Mouse (Mus musculus): ENCODE measurements around the gene Trmt112. TPM values are rescaled to one million over a fixed set of nuclear protein-coding genes. Genes with fewer than 3 reads are reported as not detected.
"Not testable (repeated sequence)": the region's sequence is repeated elsewhere in the genome, so short reads cannot be mapped to it uniquely, and the experiment has no call there.

Gene Trmt112
- polyA plus RNA-seq, 1 experiment: 74.9 TPM

DNA sequence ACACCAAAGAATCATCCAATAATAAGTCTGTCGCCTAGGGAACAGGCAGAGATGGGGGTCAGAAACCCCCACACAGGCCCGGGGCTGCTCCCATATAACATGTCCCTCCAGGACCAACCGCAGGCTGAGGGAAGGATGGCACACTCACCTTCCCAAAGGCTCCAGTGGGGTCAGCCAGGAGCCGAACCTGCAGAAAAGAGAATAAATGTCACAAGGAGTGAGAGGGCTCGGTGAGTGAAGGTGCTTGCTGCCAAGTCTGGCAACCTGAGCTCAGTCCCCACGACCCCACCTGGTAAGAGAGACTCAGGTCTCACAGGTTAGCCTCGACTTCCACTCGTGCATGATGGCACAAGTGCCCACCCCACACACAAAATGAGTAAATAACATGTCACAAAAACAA is 2.4 kb upstream of the Trmt112 start:
- TF ChIP-seq CTCF (IDR thresholded peaks at IDR 0.05; ENCODE audit: borderline replicate concordance, insufficient read depth, low read length) (no peak), POLR2A (IDR thresholded peaks at IDR 0.05; ENCODE audit: low read depth, low read length) (no peak)
- Histone ChIP-seq H3K4me1 (ENCODE audit: control insufficient read depth, insufficient read depth, low read length) (no peaks in the 10 kb centered on the region; the same call in 1 of the 2 replicates), H3K4me3 (ENCODE audit: insufficient read depth, low read length) (no peak overlapping the region), H3K27ac (ENCODE audit: insufficient read depth, low read length) (no peak overlapping the region)

DNA sequence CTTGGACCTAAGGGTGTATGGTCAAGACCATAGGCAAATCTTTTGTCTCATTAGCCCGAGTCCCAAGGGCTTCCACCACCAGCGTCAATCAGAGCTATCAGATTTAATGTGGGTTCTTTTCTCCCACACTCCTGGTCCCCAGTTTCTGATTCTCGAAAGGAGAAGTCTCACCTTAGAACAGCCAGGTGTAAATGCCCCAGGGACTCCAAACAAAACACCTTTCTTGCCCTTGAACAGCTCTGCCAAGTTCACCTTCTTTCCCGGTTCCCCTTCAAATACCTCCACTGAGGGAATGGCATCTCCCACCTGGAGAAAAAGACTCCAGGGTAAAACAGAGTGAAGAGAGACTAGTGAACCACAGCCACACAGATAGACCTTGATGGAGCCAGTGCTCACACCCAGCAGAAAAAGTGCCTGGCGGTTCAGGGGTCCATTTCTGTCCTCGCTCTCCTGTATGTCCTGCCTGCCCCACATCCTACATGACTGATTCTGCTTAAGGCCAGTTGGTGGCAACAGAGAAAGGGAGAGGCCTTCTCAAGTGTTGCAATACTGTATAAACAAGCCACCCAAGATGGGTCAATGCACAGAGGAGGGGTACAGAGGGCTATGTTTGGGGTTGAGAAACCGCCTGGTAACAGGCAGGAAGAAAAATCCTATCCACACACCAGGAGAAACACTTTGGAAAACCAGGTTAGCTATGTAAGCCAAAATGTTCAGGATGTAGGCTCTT is 1.5 kb upstream of the Trmt112 start:
- peak overlapping the region; percentile 73; the same call in 1 of the 2 replicates for H3K27ac ChIP-seq (ENCODE audit: insufficient read depth, low read length)
- no peaks in the 10 kb centered on the region; the same call in 1 of the 2 replicates for H3K4me1 ChIP-seq (ENCODE audit: control insufficient read depth, insufficient read depth, low read length)
- TF ChIP-seq POLR2A (IDR thresholded peaks at IDR 0.05; ENCODE audit: low read depth, low read length): no peak
- TF ChIP-seq CTCF (IDR thresholded peaks at IDR 0.05; ENCODE audit: borderline replicate concordance, insufficient read depth, low read length): no peak
- H3K4me3 ChIP-seq (ENCODE audit: insufficient read depth, low read length): peak overlapping the region; percentile 67

DNA sequence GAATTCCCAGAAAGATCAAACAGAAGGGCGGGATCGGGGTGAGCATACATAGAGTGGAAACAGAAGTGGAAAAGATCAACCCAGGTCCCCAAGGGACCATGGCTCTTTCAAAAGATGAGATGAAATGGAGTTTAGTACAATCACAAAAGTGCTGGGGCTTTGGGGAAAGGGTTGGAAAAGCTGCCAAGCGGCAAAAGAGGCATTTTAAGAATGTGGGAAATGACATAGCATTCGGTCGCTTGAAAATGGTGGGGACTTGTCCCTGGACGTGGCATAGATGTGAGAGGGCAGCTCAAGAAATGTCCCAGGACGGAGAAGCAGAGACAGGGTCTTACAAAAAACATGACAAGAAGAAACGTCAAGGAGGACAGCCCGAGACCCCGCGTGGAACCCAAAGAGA is 477 bp upstream of the Trmt112 start:
- H3K4me1 ChIP-seq (ENCODE audit: control insufficient read depth, insufficient read depth, low read length): no peaks in the 10 kb centered on the region; the same call in 1 of the 2 replicates
- TF ChIP-seq POLR2A (IDR thresholded peaks at IDR 0.05; ENCODE audit: low read depth, low read length) (no peak), CTCF (IDR thresholded peaks at IDR 0.05; ENCODE audit: borderline replicate concordance, insufficient read depth, low read length) (no peak)
- H3K27ac ChIP-seq (ENCODE audit: insufficient read depth, low read length): peak overlapping the region; percentile 73
- H3K4me3 ChIP-seq (ENCODE audit: insufficient read depth, low read length): peak overlapping the region; percentile 67

DNA sequence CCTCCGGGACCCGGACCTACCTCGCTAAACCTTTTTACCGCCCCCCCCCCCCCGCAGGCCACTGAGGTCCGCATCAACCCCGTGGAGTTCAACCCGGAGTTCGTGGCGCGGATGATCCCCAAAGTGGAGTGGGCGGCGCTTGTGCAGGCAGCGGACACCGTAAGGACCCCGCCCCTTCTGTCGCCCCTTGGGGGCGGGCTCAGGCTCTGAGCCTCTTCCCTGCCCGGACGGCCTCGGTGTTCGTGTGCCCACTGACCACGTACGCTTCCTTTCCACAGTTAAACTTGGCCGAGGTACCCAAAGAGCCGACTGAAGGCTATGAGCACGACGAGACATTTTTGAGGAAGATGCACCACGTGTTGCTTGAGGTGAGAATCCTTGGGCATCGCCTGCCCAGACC is 808 bp downstream of the Trmt112 start:
- Histone ChIP-seq H3K27ac (ENCODE audit: insufficient read depth, low read length) (peak overlapping the region; percentile 96), H3K4me3 (ENCODE audit: insufficient read depth, low read length) (peak overlapping the region; percentile 67)
- H3K4me1 ChIP-seq (ENCODE audit: control insufficient read depth, insufficient read depth, low read length): not testable (repeated sequence)
- peak; percentile 45; the same call in 1 of the 2 replicates for TF ChIP-seq POLR2A (IDR thresholded peaks at IDR 0.05; ENCODE audit: low read depth, low read length)

DNA sequence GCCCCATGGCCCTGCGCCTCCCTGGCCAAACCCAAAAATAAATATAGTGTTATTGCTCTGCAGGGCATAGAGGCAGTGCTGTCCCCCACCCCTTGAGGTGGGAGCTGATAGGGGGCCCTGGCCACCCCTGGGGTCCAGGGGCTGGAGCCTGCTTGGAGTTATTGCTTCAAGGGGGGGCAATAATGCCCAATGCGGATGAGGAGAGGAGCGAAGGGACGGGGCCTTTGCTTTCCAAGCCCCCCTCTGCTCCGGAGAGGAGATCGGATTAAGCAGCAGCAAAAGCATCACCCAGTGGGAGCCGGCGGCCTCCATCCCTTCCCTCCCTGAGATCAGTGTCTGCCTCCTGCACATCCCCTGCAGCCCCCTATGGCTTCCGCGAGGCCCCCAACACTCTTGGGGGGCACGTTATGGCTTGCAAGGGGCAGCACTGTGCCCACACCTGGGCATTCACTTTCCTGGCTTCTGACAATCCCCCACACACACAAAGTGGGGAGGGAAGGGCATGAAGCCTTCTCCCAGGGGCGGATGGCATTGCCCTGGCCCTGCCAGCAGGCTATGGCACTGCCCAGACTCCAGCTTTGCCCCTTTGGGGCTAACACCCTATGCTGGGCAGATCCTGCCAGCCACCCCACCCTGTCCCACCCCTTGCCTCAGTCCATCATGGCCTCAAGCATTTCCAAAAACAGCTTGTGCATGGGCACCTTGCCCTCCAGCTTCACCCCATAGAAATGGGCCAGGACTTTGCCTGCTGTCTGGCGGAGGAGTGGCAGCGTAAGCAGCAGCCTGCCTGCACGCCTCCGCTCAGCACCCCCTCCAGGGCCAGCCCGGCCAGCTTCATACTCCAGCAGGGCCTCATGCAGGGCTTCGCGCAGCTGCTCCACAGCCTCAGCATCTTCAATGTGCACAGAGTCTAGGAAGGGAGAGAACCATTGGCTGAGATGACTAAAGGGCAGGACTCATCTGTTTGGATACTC is 1.9 kb downstream of the Trmt112 start:
- no peak overlapping the region for H3K27ac ChIP-seq (ENCODE audit: insufficient read depth, low read length)
- no peaks in the 10 kb centered on the region; the same call in 1 of the 2 replicates for H3K4me1 ChIP-seq (ENCODE audit: control insufficient read depth, insufficient read depth, low read length)
- TF ChIP-seq CTCF (IDR thresholded peaks at IDR 0.05; ENCODE audit: borderline replicate concordance, insufficient read depth, low read length) (no peak), POLR2A (IDR thresholded peaks at IDR 0.05; ENCODE audit: low read depth, low read length) (no peak)
- H3K4me3 ChIP-seq (ENCODE audit: insufficient read depth, low read length): peak overlapping the region; percentile 67

DNA sequence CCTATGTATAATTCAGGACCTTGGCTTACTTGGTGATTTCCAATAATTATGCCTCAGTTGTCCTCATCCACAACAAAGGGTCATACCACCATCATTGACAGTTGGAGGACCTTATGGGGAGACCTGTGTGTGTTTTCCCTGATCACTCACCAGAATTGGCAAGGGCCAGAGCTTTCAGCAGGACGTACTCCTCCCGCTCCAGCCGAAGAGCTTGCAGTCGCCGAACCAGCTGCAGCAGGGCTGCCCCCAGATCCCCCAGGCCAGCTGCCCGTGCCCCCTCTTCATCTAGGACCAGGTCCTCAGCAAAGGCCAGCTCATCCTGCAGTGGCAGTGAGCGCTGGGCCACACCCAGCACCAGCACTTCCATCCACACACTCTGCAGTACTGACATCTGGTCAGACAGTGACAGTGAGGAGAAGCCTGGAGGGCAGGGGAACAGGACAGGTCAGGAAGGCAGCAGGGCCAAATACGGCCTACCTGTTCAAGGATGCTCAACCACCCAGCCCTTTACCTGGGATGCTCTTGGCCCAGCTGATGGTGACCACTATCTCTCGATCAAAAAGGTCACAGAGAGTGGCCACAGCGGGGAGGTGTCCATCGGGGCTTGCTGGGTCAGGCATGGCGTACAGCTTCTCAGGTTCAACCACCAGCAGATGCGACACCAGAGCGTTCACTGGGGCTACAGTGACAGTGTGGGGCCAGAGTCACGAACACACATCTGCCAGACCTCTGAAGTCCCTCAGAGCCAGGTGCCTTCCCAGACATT is 2.9 kb downstream of the Trmt112 start:
- Histone ChIP-seq H3K4me3 (ENCODE audit: insufficient read depth, low read length) (no peak overlapping the region), H3K27ac (ENCODE audit: insufficient read depth, low read length) (no peak overlapping the region), H3K4me1 (ENCODE audit: control insufficient read depth, insufficient read depth, low read length) (no peaks in the 10 kb centered on the region; the same call in 1 of the 2 replicates)
- no peak for TF ChIP-seq POLR2A (IDR thresholded peaks at IDR 0.05; ENCODE audit: low read depth, low read length)
- TF ChIP-seq CTCF (IDR thresholded peaks at IDR 0.05; ENCODE audit: borderline replicate concordance, insufficient read depth, low read length): no peak

DNA sequence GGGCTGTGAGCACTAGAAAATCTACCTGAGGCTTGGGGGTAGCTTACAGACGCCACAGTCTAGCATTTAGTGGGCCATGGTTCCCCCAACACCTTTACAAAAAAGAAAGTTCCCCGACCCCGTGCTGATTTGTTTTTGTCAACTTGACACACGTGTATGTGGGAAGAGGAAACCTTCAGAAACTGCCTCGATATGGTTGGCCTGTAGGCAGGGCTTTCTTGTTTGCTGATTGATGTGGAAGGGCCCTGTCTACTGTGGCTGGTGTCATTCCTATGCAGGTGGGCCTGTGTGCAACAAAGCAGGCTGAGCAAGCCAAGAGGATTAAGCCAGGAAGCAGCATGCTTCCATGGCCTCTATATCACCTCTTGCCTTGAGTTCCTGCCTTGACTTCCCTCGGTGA is 3.5 kb downstream of the Trmt112 start:
- TF ChIP-seq CTCF (IDR thresholded peaks at IDR 0.05; ENCODE audit: borderline replicate concordance, insufficient read depth, low read length): no peak
- TF ChIP-seq POLR2A (IDR thresholded peaks at IDR 0.05; ENCODE audit: low read depth, low read length): no peak
- Histone ChIP-seq H3K4me3 (ENCODE audit: insufficient read depth, low read length) (no peak overlapping the region), H3K4me1 (ENCODE audit: control insufficient read depth, insufficient read depth, low read length) (no peaks in the 10 kb centered on the region; the same call in 1 of the 2 replicates), H3K27ac (ENCODE audit: insufficient read depth, low read length) (no peak overlapping the region)

DNA sequence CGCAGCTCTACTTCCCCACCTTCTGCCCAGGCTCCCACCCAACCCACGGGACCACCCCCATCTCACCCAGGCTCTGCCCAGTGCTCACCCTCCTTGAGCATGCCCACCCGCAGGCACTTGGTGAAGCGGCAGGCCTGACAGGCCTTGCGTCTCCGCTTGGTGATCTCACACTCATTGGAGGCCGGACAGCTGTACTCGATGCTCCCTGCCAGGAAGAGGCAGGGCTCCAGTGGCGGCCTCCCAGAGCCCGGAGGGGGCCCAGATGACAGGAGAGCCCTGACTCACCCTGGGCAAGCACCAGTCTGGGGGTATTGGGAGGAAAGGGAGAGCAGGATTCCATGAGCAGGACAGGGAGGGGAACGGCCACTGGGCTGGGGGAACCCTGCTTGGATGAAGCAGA is 4.5 kb downstream of the Trmt112 start:
- TF ChIP-seq CTCF (IDR thresholded peaks at IDR 0.05; ENCODE audit: borderline replicate concordance, insufficient read depth, low read length): no peak
- Histone ChIP-seq H3K4me3 (ENCODE audit: insufficient read depth, low read length) (no peak overlapping the region), H3K27ac (ENCODE audit: insufficient read depth, low read length) (no peak overlapping the region), H3K4me1 (ENCODE audit: control insufficient read depth, insufficient read depth, low read length) (no peaks in the 10 kb centered on the region; the same call in 1 of the 2 replicates)

DNA sequence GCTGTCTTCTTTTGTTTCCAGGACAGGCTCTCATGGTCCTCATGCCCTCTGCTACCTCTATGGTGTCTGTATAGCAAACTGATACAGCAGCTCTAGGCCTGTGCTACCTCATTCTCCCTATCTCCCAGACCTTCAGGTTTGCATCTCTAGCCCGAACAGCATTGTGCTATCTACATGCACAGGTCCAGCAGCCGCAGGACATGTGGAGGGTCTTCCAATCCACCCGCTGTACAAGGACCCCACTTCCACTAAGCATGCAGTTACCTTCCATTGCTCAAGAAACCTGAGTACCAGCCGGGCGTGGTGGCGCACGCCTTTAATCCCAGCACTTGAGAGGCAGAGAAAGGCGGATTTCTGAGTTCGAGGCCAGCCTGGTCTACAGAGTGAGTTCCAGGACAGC is 5.0 kb downstream of the Trmt112 start:
- peaks cover 2% of the 10 kb centered on the region; the same call in 1 of the 2 replicates for H3K4me1 ChIP-seq (ENCODE audit: control insufficient read depth, insufficient read depth, low read length)
- H3K27ac ChIP-seq (ENCODE audit: insufficient read depth, low read length): no peak overlapping the region
- no peak for TF ChIP-seq POLR2A (IDR thresholded peaks at IDR 0.05; ENCODE audit: low read depth, low read length)
- no peak for TF ChIP-seq CTCF (IDR thresholded peaks at IDR 0.05; ENCODE audit: borderline replicate concordance, insufficient read depth, low read length)
- H3K4me3 ChIP-seq (ENCODE audit: insufficient read depth, low read length): no peak overlapping the region

All from embryonic fibroblast, embryonic 13.5 days (primary cell).